Mouse (Mus musculus): Measurements from ENCODE around the gene Hpcal4. TPM values are rescaled to one million over a fixed set of nuclear protein-coding genes. Genes with fewer than 3 reads are reported as not detected.

Hpcal4 gene
- total RNA-seq, 1 experiment from 2014 or later = 5.4 TPM

DNA sequence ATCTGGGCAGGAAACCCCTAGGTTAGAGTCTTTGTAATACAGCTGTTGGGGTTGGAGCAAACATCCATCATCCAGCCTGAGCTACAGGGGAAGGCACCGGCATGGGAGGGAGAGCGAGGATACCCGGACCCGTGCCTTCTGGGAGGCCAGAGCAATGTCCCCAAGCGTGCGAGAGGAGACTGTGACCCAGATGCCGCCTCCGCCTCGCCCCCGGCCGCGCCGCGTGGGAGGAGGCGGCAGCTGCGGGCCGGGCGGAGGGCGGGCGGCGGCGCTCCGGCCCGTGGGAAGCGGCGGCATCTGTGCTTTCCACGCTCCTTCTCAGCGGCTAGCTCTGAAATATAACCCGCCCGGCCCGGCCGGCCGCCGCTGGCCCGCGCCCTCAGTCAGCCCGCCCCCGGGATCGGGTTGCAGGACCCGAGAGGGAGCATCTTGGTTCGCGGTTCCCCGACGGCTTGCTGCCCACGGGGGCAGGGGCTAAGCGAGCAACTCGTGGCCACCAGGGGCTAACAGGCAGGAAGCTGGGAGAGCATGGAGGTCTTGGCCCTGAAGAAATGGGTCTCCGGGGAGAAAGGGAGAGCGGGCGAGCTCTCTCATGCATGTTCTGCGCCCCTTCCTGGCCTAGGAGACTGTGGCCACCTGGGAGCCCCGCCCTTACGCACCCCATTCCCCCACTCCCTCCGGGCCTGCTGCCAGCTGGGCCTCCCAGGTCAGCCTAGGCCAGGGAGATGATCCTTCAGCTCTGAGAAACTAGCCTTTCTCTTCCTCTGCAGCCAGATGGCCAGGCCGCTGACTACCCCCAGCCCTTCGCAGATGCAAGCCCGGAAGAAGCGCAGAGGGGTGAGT, 56.6 kb downstream of the Hpcal4 start:
- DNase-seq = peak; percentile 80

Other genes starting within 250 kb of the Hpcal4 start
- 2.7 and 5.7 TPM in 2 replicates for gene Mfsd2a, start 222.0 kb upstream of the Hpcal4 start, total RNA-seq (2021)
- gene Mycl, start 187.6 kb upstream of the Hpcal4 start, total RNA-seq (2021) = 2.3 and 3.5 TPM in 2 replicates
- 19.0 and 25.7 TPM in 2 replicates for gene Trit1, start 166.6 kb upstream of the Hpcal4 start, total RNA-seq (2021)
- not detected in 2 replicates for gene Bmp8b, start 78.1 kb upstream of the Hpcal4 start, total RNA-seq (2021)
- gene Oxct2b, start 67.0 kb upstream of the Hpcal4 start, total RNA-seq (2021) = not detected in 2 replicates
- gene Ppie, start 43.3 kb upstream of the Hpcal4 start, total RNA-seq (2021) = 41.4 and 43.1 TPM in 2 replicates
- gene Nt5c1a, start 18.3 kb downstream of the Hpcal4 start, total RNA-seq (2021) = 23.8 and 25.4 TPM in 2 replicates
- 14.1 and 17.8 TPM in 2 replicates for gene Heyl, start 50.3 kb downstream of the Hpcal4 start, total RNA-seq (2021)
- gene Pabpc4, start 79.1 kb downstream of the Hpcal4 start, total RNA-seq (2021) = 98.4 and 98.6 TPM in 2 replicates
- gene Oxct2a, start 140.4 kb downstream of the Hpcal4 start, total RNA-seq (2021) = not detected in 2 replicates
- gene Bmp8a, start 160.0 kb downstream of the Hpcal4 start, total RNA-seq (2021) = 0.34 TPM in 1 of 2 replicates, not detected in the other